Mouse (Mus musculus): ENCODE results near the gene Slc25a16.
"Not testable (repeated sequence)": the region's sequence is repeated elsewhere in the genome, so short reads cannot be mapped to it uniquely, and the experiment has no call there.

Slc25a16 gene

GRCm38 (mm10) chr10:62906336-62906735 lies 14.1 kb upstream of the Slc25a16 start:
- DNase-seq, result no peak

DNA sequence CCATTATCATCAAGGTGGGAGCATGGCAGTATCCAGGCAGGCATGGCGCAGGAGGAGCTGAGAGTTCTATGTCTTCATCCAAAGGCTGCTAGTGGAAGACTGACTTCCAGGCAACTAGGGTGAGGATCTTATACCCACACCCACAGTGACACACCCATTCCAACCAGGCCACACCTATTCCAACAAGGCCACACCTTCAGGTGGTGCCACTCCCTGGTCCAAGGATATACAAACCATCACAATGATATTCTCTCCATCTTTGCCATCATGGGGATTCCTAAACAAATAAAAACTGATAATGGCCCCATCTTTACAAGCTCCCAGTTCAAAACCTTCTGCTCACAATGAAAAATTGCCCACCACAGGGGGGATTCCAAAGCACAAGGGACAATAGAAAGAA lies 11.5 kb upstream of the Slc25a16 start, which contains the start of gene Tet1:
Gene Tet1, minus strand, starts transcription at position 101 of the 400 bp plus-strand sequence.
- DNase-seq, result not testable (repeated sequence)

DNA sequence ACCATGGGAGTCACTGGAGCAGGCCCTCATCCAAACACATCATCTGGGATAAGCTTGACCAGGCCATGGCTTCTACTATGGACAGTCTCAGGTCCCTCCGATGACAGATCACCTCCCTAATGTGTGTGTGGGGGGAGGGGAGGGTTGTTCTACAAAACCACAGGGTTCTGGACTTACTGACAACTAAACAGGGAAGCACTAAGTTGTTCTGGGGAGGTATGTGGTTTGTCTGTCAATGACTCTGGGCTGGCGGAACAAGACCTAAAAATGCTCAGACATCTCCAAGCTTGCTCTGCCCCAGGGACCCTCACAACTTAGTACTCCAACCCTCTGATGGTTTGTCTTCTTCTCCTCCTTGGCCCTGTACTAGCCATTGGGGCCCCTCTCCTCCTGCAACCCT lies 9.3 kb upstream of the Slc25a16 start:
- no peak for DNase-seq

GRCm38 (mm10) chr10:62918985-62919384 lies 1.4 kb upstream of the Slc25a16 start:
- no peak for DNase-seq

DNA sequence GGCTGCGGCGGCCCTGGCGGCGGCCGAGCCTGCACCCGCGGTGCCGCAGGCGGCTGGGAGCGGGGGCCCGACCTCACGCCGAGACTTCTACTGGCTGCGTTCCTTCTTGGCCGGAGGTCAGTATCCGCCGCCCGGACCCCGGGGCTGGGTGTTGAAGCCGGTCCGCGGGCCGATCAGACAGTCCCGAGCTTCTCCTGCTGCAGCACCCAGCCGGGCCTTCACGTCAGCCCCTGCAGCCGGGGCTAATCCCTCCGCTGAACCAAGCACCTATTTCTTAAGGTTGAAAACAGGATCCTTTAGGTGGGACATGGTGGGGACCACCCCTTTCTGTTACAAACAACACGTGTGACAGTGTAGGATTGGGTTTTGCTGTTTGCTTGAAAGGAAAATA lies 328 bp downstream of the Slc25a16 start:
- no peak for DNase-seq

DNA sequence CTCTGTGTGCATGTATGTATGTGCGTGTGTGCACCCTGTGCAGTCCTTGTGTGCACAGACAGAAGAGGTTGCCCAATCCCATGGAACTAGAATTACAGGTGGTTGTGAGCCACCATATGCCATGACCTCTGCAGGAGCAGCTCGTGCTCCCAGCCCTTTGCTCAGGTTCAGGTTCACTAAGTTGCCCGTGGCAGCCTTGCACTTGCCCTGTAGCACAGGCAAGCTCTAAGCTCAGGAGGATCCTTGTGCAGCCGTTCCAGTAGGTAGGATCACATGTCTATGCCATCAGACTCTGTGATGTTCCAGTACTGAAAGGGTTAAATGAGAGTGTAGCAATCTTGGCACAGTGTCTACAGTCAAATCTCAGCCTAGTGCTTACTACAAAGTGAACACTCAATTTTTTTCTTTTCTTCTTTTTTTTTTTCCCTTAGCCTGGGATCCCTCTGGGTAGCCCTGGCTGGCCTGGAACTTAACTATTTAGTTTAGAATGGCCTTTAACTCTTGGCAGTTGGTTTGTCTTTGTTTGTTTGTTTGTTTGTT lies 3.7 kb downstream of the Slc25a16 start:
- DNase-seq, result no peak

GRCm38 (mm10) chr10:62932381-62932780 lies 11.9 kb downstream of the Slc25a16 start:
- DNase-seq, result no peak

GRCm38 (mm10) chr10:62944975-62945580 lies 24.6 kb downstream of the Slc25a16 start:
- no peak for DNase-seq

DNA sequence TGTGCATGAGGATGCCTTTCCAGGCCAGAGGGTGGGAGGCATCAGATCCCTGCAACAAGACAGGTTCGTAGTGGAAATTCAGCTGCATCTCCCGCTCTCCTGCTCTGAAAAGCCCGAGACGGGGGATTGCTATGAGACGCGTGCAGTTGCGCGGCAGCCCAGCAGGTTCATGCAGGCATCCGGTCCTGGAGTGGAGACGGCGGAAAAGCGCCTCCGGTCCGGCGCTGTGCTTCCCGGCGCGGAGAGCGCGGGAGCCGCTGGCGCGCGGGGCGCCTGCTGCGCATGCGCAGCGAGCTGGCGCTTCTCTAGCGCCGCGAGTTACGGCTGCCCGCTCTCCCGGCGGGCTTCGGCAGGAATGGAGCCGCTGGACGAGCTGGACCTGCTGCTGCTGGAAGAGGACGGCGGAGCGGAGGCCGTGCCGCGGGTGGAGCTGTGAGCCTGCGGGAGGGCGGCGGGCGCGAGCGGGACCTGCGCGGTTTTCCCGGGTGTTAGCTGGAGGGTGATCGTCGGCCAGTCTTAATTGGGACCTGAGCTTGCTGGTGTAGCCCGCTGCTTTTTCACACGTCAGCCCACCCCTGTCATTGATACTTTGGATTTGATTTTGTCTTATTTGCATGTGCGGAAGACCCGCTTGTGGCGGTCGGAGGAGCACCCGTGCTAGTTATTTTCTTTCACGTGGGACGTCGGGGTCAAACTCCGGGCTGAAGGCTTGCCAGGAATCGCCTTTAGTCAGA lies 26.5 kb downstream of the Slc25a16 start, which contains the start of gene Dna2:
Gene Dna2, plus strand, starts transcription at position 289 of the 734 bp plus-strand sequence.
- peak; percentile 66 to 78 for DNase-seq

- DNase-seq, result no peak
Observed at GRCm38 (mm10) chr10:62948551-62948950, 28.1 kb downstream of the Slc25a16 start.

- DNase-seq, result peak; percentile 66 to 80
Observed at GRCm38 (mm10) chr10:62963956-62964355, 43.5 kb downstream of the Slc25a16 start.

DNA sequence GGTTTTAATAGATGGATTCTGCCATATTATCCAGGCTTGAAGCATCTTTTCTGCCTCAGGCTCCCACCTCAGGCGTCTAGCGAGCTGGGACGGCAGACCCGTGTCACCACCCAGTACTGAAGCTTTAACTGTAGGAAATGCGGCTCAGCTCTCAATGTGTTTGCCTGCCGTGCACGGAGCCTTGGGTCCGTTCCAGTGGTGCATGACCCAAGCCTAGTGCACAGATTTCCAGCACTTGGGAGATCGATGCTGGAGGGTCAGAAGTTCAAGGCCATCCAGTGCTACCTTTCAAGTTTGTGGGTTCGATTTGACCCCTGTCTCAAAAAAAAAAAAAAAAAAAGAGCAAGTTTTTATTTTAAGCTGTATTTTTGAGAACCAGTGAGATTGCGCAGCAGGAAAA lies 45.4 kb downstream of the Slc25a16 start:
- DNase-seq, result no peak

DNA sequence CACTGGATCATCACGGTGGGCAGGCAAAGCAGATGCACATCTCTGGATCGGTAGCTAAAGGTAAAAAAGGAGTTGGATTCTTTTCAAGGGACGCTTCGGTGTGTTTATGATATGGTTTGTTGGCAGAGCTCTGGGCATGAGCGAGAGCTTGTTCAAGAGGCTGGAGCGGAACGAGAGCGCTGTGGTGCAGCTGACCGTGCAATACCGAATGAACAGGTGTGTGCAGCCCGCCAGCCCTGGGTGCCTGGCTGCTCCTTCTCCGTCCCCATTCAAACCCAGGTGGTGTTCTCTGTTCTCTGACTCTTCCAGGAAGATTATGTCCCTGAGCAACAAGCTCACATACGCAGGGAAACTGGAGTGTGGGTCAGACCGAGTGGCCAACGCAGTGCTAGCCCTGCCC lies 45.9 kb downstream of the Slc25a16 start:
- DNase-seq, result peak; percentile 28 to 37

DNA sequence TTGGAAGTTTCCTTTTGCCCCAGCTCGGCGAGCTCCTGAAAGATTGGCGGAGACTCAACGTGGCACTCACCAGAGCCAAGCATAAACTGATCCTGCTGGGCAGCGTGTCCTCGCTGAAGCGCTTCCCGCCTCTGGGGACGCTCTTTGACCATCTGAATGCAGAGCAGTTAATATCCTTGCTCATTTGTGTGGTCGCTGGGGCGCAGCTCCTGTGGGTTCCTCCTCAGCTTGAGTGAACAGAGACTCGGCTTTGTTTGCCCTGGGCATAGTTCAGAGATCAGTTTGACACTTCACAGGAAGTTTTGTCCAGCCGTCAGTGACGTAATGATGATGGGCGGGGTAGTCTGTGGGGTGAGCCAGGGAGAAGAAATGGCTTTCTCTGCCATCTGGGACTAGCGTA lies 51.4 kb downstream of the Slc25a16 start:
- peak; percentile 64 for DNase-seq

DNA sequence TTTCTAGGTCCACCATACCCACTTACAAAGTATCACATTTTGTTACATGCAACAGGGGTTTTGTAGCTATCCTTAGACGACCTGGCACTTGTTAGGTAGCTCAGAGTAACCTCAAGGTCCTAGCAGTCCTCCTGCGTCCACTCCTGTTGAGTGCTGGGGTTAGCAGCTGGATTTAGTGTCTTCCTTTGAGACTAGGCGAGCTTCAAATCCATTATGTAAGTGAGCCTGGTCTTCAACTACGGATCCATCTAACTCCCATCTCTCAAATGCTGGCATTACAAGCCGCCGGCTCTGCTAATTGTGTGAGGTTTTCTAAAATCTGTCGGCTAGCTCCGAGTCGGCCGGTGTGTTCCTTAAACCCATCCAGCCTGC lies 59.2 kb downstream of the Slc25a16 start:
- no peak for DNase-seq

DNA sequence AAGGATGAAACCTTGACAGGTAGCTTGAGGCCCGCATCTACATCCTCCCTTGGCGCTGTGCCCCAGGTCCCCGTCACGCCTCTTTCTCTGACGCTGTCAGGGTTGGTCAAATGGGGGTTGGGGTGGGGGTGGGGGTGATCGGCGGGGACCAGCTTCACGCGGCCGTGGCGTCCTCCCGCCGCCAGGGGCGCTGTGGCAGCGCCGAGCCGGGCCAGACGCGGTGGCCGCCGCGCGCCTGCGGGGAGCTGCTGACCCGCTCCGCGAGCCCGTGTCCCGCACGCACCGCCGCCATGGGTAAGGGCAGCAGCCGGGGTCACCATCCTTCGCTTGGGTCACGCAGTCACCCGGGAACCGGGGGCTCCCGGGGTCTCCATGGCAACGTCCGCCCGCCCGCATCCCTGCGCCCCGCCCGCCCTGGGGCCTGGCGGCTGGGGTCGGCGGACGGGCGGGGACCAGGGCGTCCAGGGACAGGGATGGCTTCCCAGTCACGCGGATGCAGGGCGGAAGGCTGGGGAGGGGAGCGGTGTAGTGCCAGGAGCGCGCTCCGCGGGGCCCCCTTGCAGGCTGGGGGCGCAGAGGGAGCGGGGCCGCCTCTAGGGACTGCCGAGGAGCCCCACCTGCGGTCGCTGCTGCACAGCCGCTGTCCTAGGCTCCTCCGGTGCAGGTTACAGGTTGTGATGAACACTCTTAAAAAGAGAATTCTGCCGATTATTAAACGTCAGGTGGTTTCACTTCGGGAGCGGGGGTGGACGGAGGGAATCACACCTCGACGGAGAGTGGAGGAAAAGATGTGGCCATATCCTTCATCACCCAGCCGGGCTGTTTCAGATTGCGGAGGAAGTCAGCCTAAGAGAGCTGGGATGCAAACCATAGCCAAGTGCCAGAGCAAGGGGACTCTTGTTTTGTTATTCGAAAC lies 59.9 kb downstream of the Slc25a16 start, which contains the start of gene Rufy2:
Gene Rufy2, plus strand, starts transcription at position 185 of the 916 bp plus-strand sequence.
- peak; percentile 99 to 100 for DNase-seq

DNA sequence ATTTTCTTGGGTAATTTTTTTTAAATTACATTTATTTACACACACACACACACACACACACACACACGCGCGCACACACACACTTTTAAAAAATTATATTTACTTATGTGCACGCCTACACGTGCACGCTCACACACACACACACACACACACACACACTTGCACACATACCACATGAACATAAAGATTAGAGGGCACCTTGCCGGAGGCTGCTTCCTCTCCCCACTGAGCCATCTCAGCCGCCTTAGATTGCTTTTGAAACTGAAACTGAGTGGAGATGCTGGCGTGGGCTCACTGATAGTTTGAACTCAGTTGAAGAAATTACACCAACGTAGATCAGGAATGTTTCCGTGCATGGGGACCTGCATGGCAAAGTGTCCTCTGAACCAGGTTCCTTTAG lies 63.6 kb downstream of the Slc25a16 start:
- DNase-seq, result no peak

DNA sequence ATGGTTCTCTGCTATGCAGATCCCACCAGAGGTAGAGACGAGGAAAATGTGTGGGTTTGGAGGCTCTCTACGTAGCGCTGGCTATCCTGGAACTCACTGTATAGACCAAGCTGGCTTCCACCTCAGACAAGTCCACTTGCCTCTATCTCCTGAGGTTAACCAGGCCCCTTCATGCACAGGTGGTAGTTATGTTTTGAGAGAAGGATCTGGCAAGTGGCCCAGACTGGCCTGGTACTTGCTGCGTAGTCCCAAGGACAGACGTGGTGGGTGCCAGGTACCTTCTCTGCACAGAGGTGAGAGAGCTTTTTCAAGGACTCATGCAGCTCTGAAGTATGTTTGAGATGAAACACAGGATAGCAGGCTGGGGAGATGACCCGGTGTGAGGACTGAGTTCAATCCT lies 64.1 kb downstream of the Slc25a16 start:
- peak; percentile 24 to 36 for DNase-seq

DNA sequence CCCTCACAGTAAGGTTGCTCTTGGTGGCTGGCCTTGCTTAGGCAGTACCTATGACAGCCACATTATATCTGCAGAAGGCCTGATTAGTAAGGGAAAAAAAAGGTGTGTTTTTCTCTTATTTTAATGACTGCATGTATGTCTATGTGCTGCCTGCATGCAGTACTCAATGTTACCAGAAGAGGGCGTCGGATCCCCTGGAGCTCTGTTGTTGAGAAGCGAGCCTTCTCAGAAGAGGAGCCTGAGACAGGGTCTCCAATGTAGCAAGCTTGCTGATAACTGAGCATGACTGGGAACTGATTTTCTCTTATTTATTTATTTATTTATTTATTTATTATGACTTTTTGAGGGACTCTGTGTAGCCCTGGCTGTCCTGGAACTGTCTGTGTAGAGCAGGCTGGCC lies 66.9 kb downstream of the Slc25a16 start:
- DNase-seq, result peak; percentile 39 to 72

DNA sequence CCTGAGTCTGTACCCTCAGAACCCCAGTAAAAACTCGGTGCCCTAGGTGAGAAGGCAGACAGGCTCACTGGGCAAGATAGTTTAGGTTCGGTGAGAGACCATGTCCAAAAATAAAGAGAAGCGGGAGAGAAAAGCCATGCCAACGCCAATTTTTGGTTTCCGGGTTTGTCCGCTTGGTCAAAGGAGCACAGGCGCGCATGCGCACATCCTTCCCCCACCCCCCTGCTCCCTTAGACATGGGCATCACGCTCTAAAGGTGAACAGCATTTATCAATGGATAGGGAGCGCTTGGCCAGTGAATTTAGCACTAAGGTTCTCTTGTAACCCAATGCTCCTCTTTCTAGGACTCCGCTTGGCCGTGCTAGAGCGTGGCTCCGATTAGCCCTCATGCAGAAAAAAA lies 70.2 kb downstream of the Slc25a16 start:
- DNase-seq, result no peak

DNA sequence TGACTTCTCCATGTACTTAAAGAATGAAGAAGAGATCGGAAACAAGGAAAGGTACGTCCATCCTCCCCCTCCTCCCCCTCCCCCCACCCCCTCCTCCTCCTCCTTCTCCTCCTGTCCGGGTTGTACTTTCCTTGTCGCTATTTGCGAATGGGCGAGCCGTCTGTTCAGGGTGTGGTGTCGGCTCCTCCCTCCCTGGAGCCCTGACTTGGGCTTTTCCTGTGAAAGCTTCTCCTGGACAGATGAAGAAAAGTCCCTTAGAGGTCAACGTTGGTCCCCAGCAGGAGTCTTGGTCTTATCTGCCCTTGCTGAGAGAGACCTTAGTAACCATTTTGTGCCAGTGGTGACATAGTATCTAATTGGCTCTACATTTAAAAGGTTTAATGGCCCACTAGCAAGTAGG lies 73.6 kb downstream of the Slc25a16 start:
- no peak for DNase-seq
